Mouse (Mus musculus) MEL (cell line): ENCODE measurements at regions not wholly inside any gene's neighbourhood (a gene's known extent, or its start where the extent isn't known, plus 50 kb on each side); places are given as distances from the start of the nearest gene placed in this dataset.

ENCODE experiments used
- DNase-seq: peaks from one replicate; pipeline ENCODE4 v3.0.0; 2011; ENCODE audit warnings: low read depth, low spot score
- H3K27ac ChIP-seq: 2 replicates; pipeline ENCODE4 v1.5.1; 2012; ENCODE audit warnings: low read depth, mild to moderate bottlenecking, control low read depth, low read length, moderate library complexity; ENCODE audit not compliant: control insufficient read depth
- H3K27me3 ChIP-seq, 2 experiments: fragments of 150-350 bp in 1 of 2; sonication (generic) in 1 of 2; 2 replicates each; pipeline ENCODE4 v1.6.1; 2012; ENCODE audit warnings: low read length in 2 of 2, mild to moderate bottlenecking in 2 of 2, improper control_type of control experiment in 1 of 2, moderate library complexity in 1 of 2; ENCODE audit not compliant: insufficient read depth in 2 of 2, control insufficient read depth in 1 of 2
- H3K36me3 ChIP-seq, 2 experiments: 2 replicates each; pipeline ENCODE4 v1.6.1; 2012 to 2014; ENCODE audit warnings: low read length in 2 of 2, improper control_type of control experiment in 1 of 2, inconsistent platforms in 1 of 2, mild to moderate bottlenecking in 1 of 2; ENCODE audit not compliant: insufficient read depth in 2 of 2, control insufficient read depth in 1 of 2
- H3K4me1 ChIP-seq, 2 experiments: fragments of 150-350 bp in 1 of 2; sonication (generic) in 1 of 2; 2 replicates each; pipeline ENCODE4 v1.6.1; 2012; ENCODE audit warnings: low read length in 2 of 2, improper control_type of control experiment in 1 of 2, mild to moderate bottlenecking in 1 of 2; ENCODE audit not compliant: insufficient read depth in 2 of 2, control insufficient read depth in 1 of 2
- H3K4me3 ChIP-seq, 2 experiments: fragments of 150-350 bp in 1 of 2; sonication (generic) in 1 of 2; 2 replicates each; pipeline ENCODE4 v1.5.1; 2012; ENCODE audit warnings: low read depth in 2 of 2, low read length in 2 of 2, mild to moderate bottlenecking in 2 of 2, moderate library complexity in 2 of 2, control low read depth in 1 of 2, improper control_type of control experiment in 1 of 2; ENCODE audit not compliant: control insufficient read depth in 1 of 2, insufficient read depth in 1 of 2
- H3K79me2 ChIP-seq: 2 replicates; pipeline ENCODE4 v1.6.1; 2012; ENCODE audit warnings: mild to moderate bottlenecking, low read length, moderate library complexity; ENCODE audit not compliant: control insufficient read depth, poor library complexity, insufficient read depth
- H3K9ac ChIP-seq: 2 replicates; pipeline ENCODE4 v1.6.1; 2012; ENCODE audit warnings: low read depth, mild to moderate bottlenecking, control low read depth, low read length, moderate library complexity; ENCODE audit not compliant: control insufficient read depth, poor library complexity, severe bottlenecking
- H3K9me3 ChIP-seq: fragments of 150-350 bp; sonication (generic); replicated peaks from 2 replicates; pipeline ENCODE4 v1.6.1; 2012; ENCODE audit warnings: mild to moderate bottlenecking, low read length, improper control_type of control experiment, moderate library complexity; ENCODE audit not compliant: insufficient read depth
- BHLHE40 ChIP-seq: IDR thresholded peaks from 2 replicates; pipeline ENCODE4 v1.6.1; 2012; ENCODE audit warnings: low read depth, mild to moderate bottlenecking, inconsistent platforms, low read length, improper control_type of control experiment, borderline replicate concordance
- CHD1 ChIP-seq: IDR thresholded peaks from 2 replicates; pipeline ENCODE4 v1.6.1; 2012; ENCODE audit warnings: low read depth, mild to moderate bottlenecking, inconsistent platforms, low read length, improper control_type of control experiment
- CHD2 ChIP-seq: IDR thresholded peaks from 2 replicates; pipeline ENCODE4 v1.6.1; 2011; ENCODE audit warnings: low read length, improper control_type of control experiment
- ELF1 ChIP-seq: IDR thresholded peaks from 2 replicates; pipeline ENCODE4 v1.6.1; 2014; ENCODE audit warnings: low read depth, mild to moderate bottlenecking, inconsistent platforms, low read length, improper control_type of control experiment, moderate library complexity
- EP300 ChIP-seq, 2 experiments: IDR thresholded peaks; 2 replicates each; pipeline ENCODE4 v1.6.1; 2011; ENCODE audit warnings: improper control_type of control experiment in 2 of 2, low read length in 2 of 2, low read depth in 1 of 2, mild to moderate bottlenecking in 1 of 2
- GATA1 ChIP-seq: IDR thresholded peaks from 2 replicates; pipeline ENCODE4 v1.6.1; 2011; ENCODE audit warnings: low read depth, low read length, improper control_type of control experiment
- HCFC1 ChIP-seq: IDR thresholded peaks from 2 replicates; pipeline ENCODE4 v1.6.1; 2012; ENCODE audit warnings: low read depth, mild to moderate bottlenecking, inconsistent platforms, low read length, improper control_type of control experiment, moderate library complexity
- MAFK ChIP-seq: IDR thresholded peaks from 2 replicates; pipeline ENCODE4 v1.6.1; 2011; ENCODE audit warnings: low read depth, mild to moderate bottlenecking, low read length, improper control_type of control experiment, borderline replicate concordance
- MAZ ChIP-seq: IDR thresholded peaks from 2 replicates; pipeline ENCODE4 v1.6.1; 2012; ENCODE audit warnings: low read depth, mild to moderate bottlenecking, inconsistent platforms, low read length, improper control_type of control experiment
- MEF2A ChIP-seq: IDR thresholded peaks from 2 replicates; pipeline ENCODE4 v1.6.1; 2014; ENCODE audit warnings: low read depth, mild to moderate bottlenecking, inconsistent platforms, low read length, improper control_type of control experiment; ENCODE audit not compliant: poor library complexity, insufficient replicate concordance, severe bottlenecking; ENCODE audit errors: extremely low read depth
- MXI1 ChIP-seq: IDR thresholded peaks from 2 replicates; pipeline ENCODE4 v1.6.1; 2011; ENCODE audit warnings: mild to moderate bottlenecking, low read depth, low read length, improper control_type of control experiment
- MYB ChIP-seq: IDR thresholded peaks from 2 replicates; pipeline ENCODE4 v1.6.1; 2011; ENCODE audit warnings: mild to moderate bottlenecking, low read depth, low read length, improper control_type of control experiment
- NELFE ChIP-seq: IDR thresholded peaks from 2 replicates; pipeline ENCODE4 v1.6.1; 2011; ENCODE audit warnings: low read depth, low read length, improper control_type of control experiment
- POLR2AphosphoS2 ChIP-seq: IDR thresholded peaks from 2 replicates; pipeline ENCODE4 v1.6.1; 2011; ENCODE audit warnings: low read length, improper control_type of control experiment
- RAD21 ChIP-seq: IDR thresholded peaks from 2 replicates; pipeline ENCODE4 v1.6.1; 2011; ENCODE audit warnings: mild to moderate bottlenecking, low read depth, low read length, improper control_type of control experiment
- SMC3 ChIP-seq: IDR thresholded peaks from 2 replicates; pipeline ENCODE4 v1.6.1; 2011; ENCODE audit warnings: low read depth, low read length, improper control_type of control experiment
- UBTF ChIP-seq: IDR thresholded peaks from 2 replicates; pipeline ENCODE4 v1.6.1; 2012; ENCODE audit warnings: low read depth, mild to moderate bottlenecking, inconsistent platforms, low read length, improper control_type of control experiment, moderate library complexity, borderline replicate concordance; ENCODE audit not compliant: insufficient read depth
- ZC3H11A ChIP-seq: IDR thresholded peaks from 2 replicates; pipeline ENCODE4 v1.6.1; 2012; ENCODE audit warnings: low read depth, mild to moderate bottlenecking, inconsistent platforms, low read length, improper control_type of control experiment
- ZMIZ1 ChIP-seq: IDR thresholded peaks from 2 replicates; pipeline ENCODE4 v1.6.1; 2012; ENCODE audit warnings: low read depth, mild to moderate bottlenecking, inconsistent platforms, low read length, improper control_type of control experiment, moderate library complexity

GRCm38 (mm10) chr3:3011111-3011510 is 2739.5 kb upstream of the Gm8797 start:
- Histone ChIP-seq H3K9me3 (no peaks in the 10 kb centered on the region), H3K27me3 (no peaks in the 10 kb centered on the region), H3K36me3 (no peaks in the 10 kb centered on the region), H3K27ac (no peak overlapping the region), H3K79me2 (no peaks in the 10 kb centered on the region), H3K4me3 (no peak overlapping the region), H3K4me1 (no peaks in the 10 kb centered on the region), H3K9ac (no peak overlapping the region)
- no peak for TF ChIP-seq CHD2
- no peak for TF ChIP-seq GATA1
- no peak for TF ChIP-seq UBTF
- no peak for TF ChIP-seq RAD21
- no peak for TF ChIP-seq ZC3H11A
- no peak for TF ChIP-seq EP300 (IDR thresholded peaks at IDR 0.05; ENCODE audit: low read depth in 1 of 2, low read length in 2 of 2)
- no peak for TF ChIP-seq POLR2AphosphoS2
- no peak for TF ChIP-seq NELFE
- no peak for TF ChIP-seq MXI1
- DNase-seq = peak; percentile 42

- no peaks in the 10 kb centered on the region for H3K4me1 ChIP-seq
- H3K79me2 ChIP-seq = no peaks in the 10 kb centered on the region
- no peak for DNase-seq
- H3K4me3 ChIP-seq = no peak overlapping the region
- no peak for TF ChIP-seq ELF1
- TF ChIP-seq ZMIZ1 = no peak
- TF ChIP-seq HCFC1 = no peak
- TF ChIP-seq SMC3 = no peak
- TF ChIP-seq MAZ = no peak
- TF ChIP-seq CHD1 = no peak
- no peak for TF ChIP-seq BHLHE40
- no peak for TF ChIP-seq MYB
- no peak for TF ChIP-seq MAFK
- no peak for TF ChIP-seq MEF2A
- TF ChIP-seq, all 39 proteins: peak for 0
- Histone ChIP-seq H3K9ac (no peak overlapping the region), H3K36me3 (no peaks in the 10 kb centered on the region), H3K27me3 (no peaks in the 10 kb centered on the region), H3K9me3 (no peaks in the 10 kb centered on the region), H3K27ac (no peak overlapping the region)
Observed at GRCm38 (mm10) chr3:3012951-3013350, 2737.7 kb upstream of the Gm8797 start.
